Mouse (Mus musculus) ES-E14 (cell line): ENCODE data around the gene Aen. TPM values are rescaled to one million over a fixed set of nuclear protein-coding genes. Genes with fewer than 3 reads are reported as not detected.
A peak's percentile ranks its signal among the peaks of the same experiment; 100 is the strongest.

Experiments
- DNase-seq: peaks from one replicate; pipeline ENCODE4 v3.0.0-alpha.2; 2013; ENCODE audit warnings: low read depth, low spot score
- H3K27ac ChIP-seq: 2 replicates; pipeline ENCODE4 v1.5.1; 2012; ENCODE audit warnings: low read depth, mild to moderate bottlenecking, low read length, moderate library complexity, mixed read lengths; ENCODE audit not compliant: poor library complexity, insufficient read depth, severe bottlenecking
- H3K36me3 ChIP-seq: 2 replicates; pipeline ENCODE4 v1.6.1; 2012; ENCODE audit warnings: mild to moderate bottlenecking, low read length, moderate library complexity, mixed read lengths; ENCODE audit not compliant: control insufficient read depth, poor library complexity, insufficient read depth, severe bottlenecking
- H3K4me1 ChIP-seq, 2 experiments: fragments of 150-350 bp in 1 of 2; sonication (generic) in 1 of 2; 2 replicates each; pipeline ENCODE4 v1.6.1; 2012; ENCODE audit warnings: low read length in 2 of 2, mild to moderate bottlenecking in 1 of 2, mixed read lengths in 1 of 2; ENCODE audit not compliant: control insufficient read depth in 2 of 2, insufficient read depth in 2 of 2, poor library complexity in 1 of 2
- H3K4me3 ChIP-seq, 2 experiments: fragments of 150-350 bp in 1 of 2; sonication (generic) in 1 of 2; 2 replicates each; pipeline ENCODE4 v1.5.1; 2012; ENCODE audit warnings: low read length in 2 of 2, low read depth in 1 of 2, mild to moderate bottlenecking in 1 of 2, mixed read lengths in 1 of 2; ENCODE audit not compliant: insufficient read depth in 1 of 2, poor library complexity in 1 of 2, severe bottlenecking in 1 of 2
- H3K9ac ChIP-seq: 2 replicates; pipeline ENCODE4 v1.6.1; 2012; ENCODE audit warnings: low read depth, mild to moderate bottlenecking, low read length, mixed read lengths; ENCODE audit not compliant: poor library complexity, insufficient read depth, severe bottlenecking
- H3K9me3 ChIP-seq: fragments of 150-350 bp; sonication (generic); 2 replicates; pipeline ENCODE4 v1.6.1; 2012; ENCODE audit warnings: low read depth, mild to moderate bottlenecking, low read length; ENCODE audit not compliant: control insufficient read depth, insufficient read depth
- CHD2 ChIP-seq: IDR thresholded peaks from 2 replicates; pipeline ENCODE4 v1.6.1; 2014; ENCODE audit warnings: mild to moderate bottlenecking, low read depth, low read length, inconsistent platforms
- HCFC1 ChIP-seq: IDR thresholded peaks from 2 replicates; pipeline ENCODE4 v1.6.1; 2012; ENCODE audit warnings: low read length, inconsistent platforms, borderline replicate concordance; ENCODE audit not compliant: insufficient read depth
- MAFK ChIP-seq: IDR thresholded peaks from 2 replicates; pipeline ENCODE4 v1.6.1; 2014; ENCODE audit warnings: mild to moderate bottlenecking, low read depth, low read length, inconsistent platforms; ENCODE audit not compliant: insufficient read depth
- ZC3H11A ChIP-seq: IDR thresholded peaks from 2 replicates; pipeline ENCODE4 v1.6.1; 2012; ENCODE audit warnings: low read depth, mild to moderate bottlenecking, inconsistent platforms, low read length, borderline replicate concordance
- ZNF384 ChIP-seq: IDR thresholded peaks from 2 replicates; pipeline ENCODE4 v1.6.1; 2012; ENCODE audit warnings: low read depth, low read length, inconsistent platforms
- in situ Hi-C, 2 experiments: fragments of 600-800 bp; cut with MboI; formaldehyde crosslinking; loops; one replicate each; pipeline ENCODE4 v1.15.1; 2025; ENCODE audit warnings: low sequenced_read_pairs in 2 of 2, inconsistent platforms in 1 of 2; ENCODE audit not compliant: unreplicated experiment in 2 of 2
- total RNA-seq: library from RNA; depleted of rRNA; stranded (reverse); fragments of 300-350 nt; gene quantifications from 2 replicates; pipeline ENCODE4 v1.2.3, GENCODE M21; 2012

The Aen gene
- total RNA-seq, 1 experiment = 146 TPM

- no peak overlapping the region for H3K27ac ChIP-seq
- in situ Hi-C loops = no loop called here
- H3K9ac ChIP-seq = no peak overlapping the region
- no peaks in the 10 kb centered on the region for H3K9me3 ChIP-seq
- H3K4me1 ChIP-seq = peaks cover 0 to 2% of the 10 kb centered on the region in 2 experiments; a peak in 1 of 4 replicates
- H3K4me3 ChIP-seq = no peak overlapping the region
- H3K36me3 ChIP-seq = no peaks in the 10 kb centered on the region
- no peak for DNase-seq
- TF ChIP-seq MAFK = no peak
- no peak for TF ChIP-seq ZNF384
- no peak for TF ChIP-seq CHD2
- TF ChIP-seq HCFC1 = no peak
- no peak for TF ChIP-seq ZC3H11A
Observed at GRCm38 (mm10) chr7:78886496-78886895, 9.2 kb upstream of the Aen start.

- H3K27ac ChIP-seq = no peak overlapping the region
- no peak for DNase-seq
Observed at GRCm38 (mm10) chr7:78887431-78887842, 8.2 kb upstream of the Aen start.

DNA sequence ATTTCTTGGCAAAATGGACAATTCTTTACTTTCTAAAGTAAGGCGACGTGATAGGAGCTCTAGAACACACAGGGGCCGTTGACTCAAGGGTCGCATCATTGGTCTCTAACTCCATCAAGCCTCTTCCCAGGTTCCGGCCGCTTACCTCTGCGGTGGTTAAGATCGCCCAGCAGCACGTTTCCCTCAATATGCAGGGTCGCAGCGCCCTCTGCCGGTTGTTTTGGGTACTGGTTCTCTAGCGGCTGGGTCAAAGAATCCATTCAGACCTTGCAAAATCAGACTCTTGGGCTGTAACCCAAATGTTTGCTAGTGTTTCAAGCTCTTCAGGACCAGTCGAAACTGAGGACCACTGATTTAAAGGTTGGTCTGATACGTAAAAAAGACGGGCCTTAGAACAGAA lies 5.0 kb upstream of the Aen start:
- peak; percentile 84 for DNase-seq
- Histone ChIP-seq H3K4me1 (peaks cover 0 to 5% of the 10 kb centered on the region in 2 experiments; a peak in 1 of 4 replicates), H3K9ac (no peak overlapping the region), H3K4me3 (no peak overlapping the region), H3K27ac (no peak overlapping the region), H3K36me3 (no peaks in the 10 kb centered on the region), H3K9me3 (no peaks in the 10 kb centered on the region)
- no peak for TF ChIP-seq MAFK
- TF ChIP-seq ZC3H11A = peak; percentile 94
- in situ Hi-C loops = loop anchor here (10.0 kb wide), 2 partner anchors 106 to 306 kb away; partner anchors contain the start of genes Mrpl46 (in 1 of the 2) and Mrps11 (in 1 of the 2)

More at GRCm38 (mm10) chr7:78887431-78887842, 8.2 kb upstream of the Aen start:
- no peaks in the 10 kb centered on the region for H3K36me3 ChIP-seq
- H3K4me3 ChIP-seq = no peak overlapping the region
- TF ChIP-seq ZC3H11A (no peak), MAFK (no peak), ZNF384 (no peak), CHD2 (no peak)
- H3K9ac ChIP-seq = no peak overlapping the region
- H3K9me3 ChIP-seq = no peaks in the 10 kb centered on the region
- in situ Hi-C loops = no loop called here
- peaks cover 0 to 2% of the 10 kb centered on the region in 2 experiments; a peak in 1 of 4 replicates for H3K4me1 ChIP-seq

DNA sequence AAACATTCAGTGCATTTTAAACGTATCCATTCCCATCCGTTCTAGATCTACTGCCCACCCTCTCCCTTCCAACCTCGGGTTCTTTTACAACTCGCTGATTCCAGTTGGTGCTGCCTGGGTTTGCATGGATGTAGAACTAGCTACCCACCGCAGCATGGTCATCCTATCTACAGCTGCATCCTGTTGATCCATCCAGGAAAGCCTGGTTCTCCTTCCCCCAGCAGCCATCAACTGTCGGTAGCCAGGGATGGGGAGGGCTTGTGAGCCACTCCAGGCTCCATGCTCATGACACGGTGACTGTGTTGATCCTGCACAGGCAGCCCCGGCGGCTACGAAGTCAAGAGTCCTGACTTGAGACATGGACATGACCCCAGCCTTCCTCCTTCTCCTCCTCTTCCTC lies 1.7 kb upstream of the Aen start:
- H3K4me3 ChIP-seq = no peak overlapping the region
- H3K9me3 ChIP-seq = no peaks in the 10 kb centered on the region
- TF ChIP-seq ZC3H11A (no peak), ZNF384 (no peak), MAFK (no peak), CHD2 (no peak), HCFC1 (no peak)
- no peak for DNase-seq
- in situ Hi-C loops = loop anchor here (10.0 kb wide), 2 partner anchors 109 to 309 kb away; partner anchors contain the start of genes Mrpl46 (in 1 of the 2) and Mrps11 (in 1 of the 2)
- no peak overlapping the region for H3K27ac ChIP-seq
- peaks cover 16% of the 10 kb centered on the region for H3K36me3 ChIP-seq
- 0 out of 2 replicates have a peak overlapping the region, but pooled peaks have one; percentile 16 for H3K9ac ChIP-seq
- H3K4me1 ChIP-seq = peaks cover 9 to 19% of the 10 kb centered on the region in 2 experiments
